Mouse (Mus musculus) kidney, postnatal 0 days (tissue): ENCODE data around the gene Acaa1b. TPM values are rescaled to one million over a fixed set of nuclear protein-coding genes. Genes with fewer than 3 reads are reported as not detected.

Experiments used
- ATAC-seq: fragments of 200-750 bp; cut with Nextera tagmentation; replicated peaks from 2 replicates; pipeline ENCODE4 v1.8.0; 2017; ENCODE audit warnings: low read depth, moderate number of reproducible peaks, moderate TSS enrichment, moderate library complexity; ENCODE audit not compliant: low FRiP score
- DNase-seq: peaks from one replicate; pipeline ENCODE4 v3.0.0-alpha.2; 2016; ENCODE audit warnings: low spot score
- H3K27ac ChIP-seq: fragments of 300-500 bp; sonication (generic); 2 replicates; pipeline ENCODE4 v1.5.1; 2014; ENCODE audit warnings: mild to moderate bottlenecking
- H3K27me3 ChIP-seq: fragments of 300-500 bp; sonication (generic); 2 replicates; pipeline ENCODE4 v1.6.1; 2014; ENCODE audit warnings: low read length, mixed read lengths; ENCODE audit not compliant: insufficient read depth
- H3K36me3 ChIP-seq: fragments of 300-500 bp; sonication (generic); 2 replicates; pipeline ENCODE4 v1.6.1; 2014; ENCODE audit warnings: low read length, mixed read lengths; ENCODE audit not compliant: insufficient read depth
- H3K4me1 ChIP-seq: fragments of 300-500 bp; sonication (generic); replicated peaks from 2 replicates; pipeline ENCODE4 v1.6.1; 2014; ENCODE audit warnings: antibody characterized with exemption, low read length, mixed read lengths; ENCODE audit not compliant: insufficient read depth
- H3K4me2 ChIP-seq: fragments of 300-500 bp; sonication (generic); 2 replicates; pipeline ENCODE4 v1.6.1; 2014; ENCODE audit warnings: mild to moderate bottlenecking, low read length, moderate library complexity, mixed read lengths
- H3K4me3 ChIP-seq: fragments of 300-500 bp; sonication (generic); replicated peaks from 2 replicates; pipeline ENCODE4 v1.5.1; 2014; ENCODE audit warnings: low read depth, low read length
- H3K9ac ChIP-seq: fragments of 300-500 bp; sonication (generic); 2 replicates; pipeline ENCODE4 v1.6.1; 2014; ENCODE audit warnings: low read depth, low read length
- H3K9me3 ChIP-seq: fragments of 300-500 bp; sonication (generic); replicated peaks from 2 replicates; pipeline ENCODE4 v1.6.1; 2016; ENCODE audit warnings: low read length, inconsistent platforms, mixed read lengths
- CTCF ChIP-seq: IDR thresholded peaks from 2 replicates; pipeline ENCODE4 v1.5.1; 2016; ENCODE audit warnings: antibody characterized with exemption, low read depth, mild to moderate bottlenecking, moderate library complexity
- WGBS: fragments of 180-500 bp; shearing (Covaris S2); extraction: QIAGEN DNeasy Blood & Tissue Kit; methylation state at CpG from one replicate; pipeline ENCODE4 v1.1.7; 2014; 5-methylcytosine and 5-hydroxymethylcytosine counted together
- polyA plus RNA-seq: library from polyadenylated mRNA; unstranded; fragments of >200 nt; fragmentation: Nextera tagmentation; extraction: Ambion mirVana; gene quantifications from 2 replicates; pipeline ENCODE4 v1.2.1, GENCODE M21; 2015

The Acaa1b gene
- polyA plus RNA-seq, 1 experiment from 2014 or later: 72.8 TPM

DNA sequence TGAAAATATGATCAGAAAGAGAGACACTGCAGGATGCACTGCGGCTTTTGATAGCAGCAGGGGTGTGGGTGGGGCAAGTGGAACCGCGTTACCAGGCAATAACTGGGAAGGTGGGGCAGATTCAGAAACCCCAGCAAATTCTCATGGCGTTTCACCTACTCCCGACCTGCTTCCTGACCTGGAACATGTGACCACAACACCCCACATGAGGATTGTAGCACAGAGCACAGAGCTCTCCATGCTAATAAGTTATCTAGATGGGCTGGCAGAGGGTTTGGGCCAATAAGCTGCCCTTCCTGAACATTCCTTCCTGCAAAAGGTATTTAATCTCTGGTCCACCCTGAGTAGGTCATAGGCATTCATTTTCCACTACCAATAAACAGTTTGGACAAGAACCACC, 26.2 kb downstream of the Acaa1b start:
- 47% methylated on average over 5 of the region's 5 CpGs for WGBS
- no peak for DNase-seq
- Histone ChIP-seq H3K9ac (no peak overlapping the region), H3K9me3 (no peaks in the 10 kb centered on the region), H3K36me3 (no peaks in the 10 kb centered on the region), H3K4me1 (no peaks in the 10 kb centered on the region), H3K27ac (no peak overlapping the region), H3K4me2 (no peak overlapping the region), H3K4me3 (no peak overlapping the region), H3K27me3 (no peaks in the 10 kb centered on the region)
- ATAC-seq: peak; percentile 19; the same call in 1 of the 2 replicates
- TF ChIP-seq CTCF: no peak

DNA sequence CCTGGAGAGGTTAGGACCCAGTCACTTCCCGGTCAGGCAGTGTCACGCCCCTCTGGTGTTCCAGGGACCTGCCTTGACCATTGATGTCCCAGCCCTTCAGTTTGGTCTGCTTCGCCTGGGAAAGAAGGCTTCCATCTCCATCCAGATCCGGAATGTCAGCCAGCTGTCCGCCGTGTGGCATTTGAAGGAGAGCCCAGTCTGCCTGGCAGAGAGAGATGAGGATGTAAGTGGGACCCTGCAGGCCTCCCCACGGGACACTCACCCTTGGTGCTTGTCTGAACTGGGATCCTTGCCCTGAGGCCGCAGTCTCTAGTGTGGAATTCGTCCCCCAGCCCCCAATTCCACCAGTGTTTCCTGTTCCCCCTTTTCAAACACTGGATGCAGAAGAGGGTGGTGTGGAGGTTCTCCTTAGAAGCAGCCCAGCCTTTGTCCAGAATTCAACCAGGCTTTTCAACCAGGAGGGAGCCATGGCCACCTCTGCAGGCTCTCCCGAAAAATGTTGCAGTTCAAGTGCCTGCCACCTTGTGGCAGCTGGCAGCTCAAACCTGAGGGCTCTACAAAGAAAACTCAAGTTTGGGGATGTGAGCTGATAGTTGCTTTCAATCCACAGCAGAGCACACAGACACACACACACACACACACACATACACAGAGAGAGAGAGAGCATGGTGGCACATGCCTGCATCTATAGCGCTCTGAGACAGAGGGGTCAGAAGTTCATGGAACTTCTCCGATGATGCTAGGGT, 28.3 kb downstream of the Acaa1b start:
- H3K4me3 ChIP-seq: no peak overlapping the region
- H3K27ac ChIP-seq: no peak overlapping the region
- no peak overlapping the region for H3K4me2 ChIP-seq
- 85% methylated on average over 12 of the region's 12 CpGs for WGBS
- no peaks in the 10 kb centered on the region for H3K27me3 ChIP-seq
- no peak for ATAC-seq
- H3K9ac ChIP-seq: no peak overlapping the region
- TF ChIP-seq CTCF: peak; percentile 56
- no peaks in the 10 kb centered on the region for H3K4me1 ChIP-seq
- H3K9me3 ChIP-seq: no peaks in the 10 kb centered on the region
- H3K36me3 ChIP-seq: no peaks in the 10 kb centered on the region
- DNase-seq: no peak

DNA sequence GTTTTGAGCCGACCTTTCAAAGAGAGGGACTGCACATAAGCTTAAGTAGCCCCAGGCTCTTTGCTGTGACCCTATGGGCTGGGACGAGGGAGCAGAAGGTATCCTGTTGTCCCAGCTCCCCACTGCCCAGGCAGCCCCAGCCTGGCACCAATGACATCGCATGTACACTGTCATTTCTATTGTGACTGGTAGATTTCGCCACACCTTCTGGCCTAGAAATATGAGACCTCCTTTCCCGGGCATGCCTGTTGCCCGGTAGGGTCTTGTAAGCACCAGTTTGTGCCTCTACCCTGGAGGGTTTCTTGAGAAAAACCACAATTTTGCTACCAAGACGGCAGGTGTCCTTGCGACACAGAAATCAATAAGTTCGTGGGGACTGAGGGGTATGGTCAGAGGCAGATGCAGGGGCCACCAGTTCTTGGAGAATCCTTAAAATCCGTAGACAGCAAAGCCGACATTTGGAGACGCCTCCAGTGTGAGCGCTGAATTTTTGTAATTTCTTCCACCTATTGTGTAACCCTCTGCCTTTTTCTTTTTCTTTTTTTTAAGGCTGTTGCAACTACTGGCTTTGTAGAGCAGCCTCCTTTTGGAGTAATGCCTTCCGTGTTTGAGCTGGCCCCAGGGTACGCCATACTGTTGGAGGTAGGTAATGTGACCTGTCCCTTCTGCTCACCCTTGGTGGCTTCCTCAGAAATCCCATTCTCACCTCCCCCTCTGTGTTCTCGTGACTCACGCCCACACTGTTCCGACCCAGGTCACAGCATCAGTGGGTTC, 34.1 kb downstream of the Acaa1b start:
- no peak overlapping the region for H3K4me3 ChIP-seq
- no peak for TF ChIP-seq CTCF

DNA sequence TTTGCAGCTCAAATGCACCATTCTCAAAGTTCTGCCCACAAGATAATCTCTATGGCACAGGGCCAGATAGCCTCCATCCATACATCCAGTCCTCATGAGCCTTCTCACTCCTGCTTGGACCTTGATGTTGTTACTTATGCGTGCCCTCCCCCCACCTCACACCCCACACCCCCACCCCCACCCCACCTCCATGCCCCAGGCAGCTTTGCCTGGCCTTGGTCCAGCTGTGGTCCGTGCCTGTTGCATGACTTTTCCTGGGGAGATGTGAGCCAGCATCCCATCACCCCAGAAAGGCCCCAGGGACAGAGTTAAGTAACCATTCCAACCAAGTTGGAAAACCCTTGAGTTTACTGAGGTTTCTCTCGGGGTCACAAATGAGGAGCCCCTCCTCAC, 36.7 kb downstream of the Acaa1b start:
- H3K27ac ChIP-seq: peak overlapping the region; percentile 85
- TF ChIP-seq CTCF: no peak
- no peaks in the 10 kb centered on the region for H3K9me3 ChIP-seq
- 38% methylated on average over 3 of the region's 3 CpGs for WGBS
- no peak overlapping the region for H3K4me3 ChIP-seq
- H3K4me2 ChIP-seq: peak overlapping the region; percentile 21
- peaks cover 8% of the 10 kb centered on the region; the same call in 1 of the 2 replicates for H3K4me1 ChIP-seq
- no peak for DNase-seq
- no peaks in the 10 kb centered on the region for H3K36me3 ChIP-seq
- H3K9ac ChIP-seq: no peak overlapping the region
- ATAC-seq: no peak
- no peaks in the 10 kb centered on the region for H3K27me3 ChIP-seq

More for the DNA sequence above, 34.1 kb downstream of the Acaa1b start:
- H3K27me3 ChIP-seq: no peaks in the 10 kb centered on the region
- no peak overlapping the region for H3K4me2 ChIP-seq
- WGBS: 76% methylated on average over 18 of the region's 18 CpGs
- DNase-seq (no peak), ATAC-seq (no peak)
- H3K9ac ChIP-seq: no peak overlapping the region
- H3K4me1 ChIP-seq: peaks cover 8% of the 10 kb centered on the region; the same call in 1 of the 2 replicates
- H3K27ac ChIP-seq: no peak overlapping the region
- H3K9me3 ChIP-seq: no peaks in the 10 kb centered on the region
- no peaks in the 10 kb centered on the region for H3K36me3 ChIP-seq

DNA sequence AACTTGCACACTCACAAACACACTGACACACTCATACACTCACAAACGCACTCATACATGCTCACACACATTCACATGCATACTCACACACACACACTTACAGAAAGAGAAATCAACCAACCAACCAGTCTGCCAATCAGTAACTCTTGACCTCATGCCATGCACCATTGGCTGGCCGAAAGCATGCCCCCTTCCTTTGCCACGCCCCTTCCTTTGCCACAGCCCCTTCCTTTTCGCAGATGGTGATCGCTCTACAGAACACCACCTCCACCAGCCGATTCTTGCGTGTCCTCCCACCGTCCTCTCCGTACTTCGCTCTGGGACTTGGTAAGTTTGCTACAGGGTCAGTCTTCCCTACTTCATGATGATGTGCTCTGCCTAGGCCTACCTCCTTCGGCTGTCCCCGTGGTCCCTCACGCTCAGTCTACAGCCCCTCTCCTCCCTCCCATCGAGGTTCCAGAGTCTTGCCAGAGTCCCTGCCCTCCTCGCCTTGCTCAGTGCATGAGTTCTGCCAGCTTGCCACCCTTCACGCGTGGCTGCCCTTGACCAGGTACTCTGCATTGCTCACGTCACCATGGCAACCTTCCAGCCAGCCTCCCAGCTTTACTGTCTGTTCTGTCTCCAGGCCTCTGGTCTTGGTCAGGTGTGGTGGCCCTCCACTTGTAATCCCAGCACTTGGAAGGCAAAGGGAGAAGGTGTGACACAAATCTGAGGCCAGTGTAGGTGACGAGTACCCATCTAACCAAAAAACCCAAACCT, 37.3 kb downstream of the Acaa1b start:
- DNase-seq (peak; percentile 76), ATAC-seq (peak; percentile 89)
- Histone ChIP-seq H3K9ac (no peak overlapping the region), H3K4me2 (peak overlapping the region; percentile 21), H3K9me3 (no peaks in the 10 kb centered on the region), H3K36me3 (no peaks in the 10 kb centered on the region), H3K27me3 (no peaks in the 10 kb centered on the region), H3K27ac (peak overlapping the region; percentile 85), H3K4me1 (peaks cover 8% of the 10 kb centered on the region; the same call in 1 of the 2 replicates), H3K4me3 (0 out of 2 replicates have a peak overlapping the region, but pooled peaks have one; percentile 1)
- TF ChIP-seq CTCF: no peak
- 59% methylated on average over 19 of the region's 19 CpGs for WGBS

DNA sequence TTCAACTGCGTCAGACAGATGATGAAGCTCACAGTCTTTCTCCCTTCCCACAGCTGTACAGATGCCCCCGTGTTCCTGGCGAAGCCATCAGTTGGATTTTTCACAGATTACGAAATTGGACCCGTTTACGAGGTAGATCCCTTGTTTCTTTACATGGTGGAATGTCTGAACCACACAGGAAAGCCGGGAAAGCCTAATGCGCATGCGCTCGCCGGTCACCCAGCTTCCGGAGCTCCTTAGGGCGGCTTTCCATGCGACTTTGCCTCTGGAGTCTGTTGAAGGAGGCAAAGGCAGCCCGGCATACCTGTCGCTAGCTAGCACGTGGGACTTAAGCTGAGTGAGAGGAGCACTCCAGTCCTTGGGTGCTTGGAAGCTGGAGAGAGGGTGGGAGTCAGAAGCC, 42.0 kb downstream of the Acaa1b start:
- Histone ChIP-seq H3K4me2 (no peak overlapping the region), H3K9ac (no peak overlapping the region), H3K4me1 (peaks cover 5% of the 10 kb centered on the region; the same call in 1 of the 2 replicates), H3K4me3 (no peak overlapping the region), H3K9me3 (no peaks in the 10 kb centered on the region), H3K27ac (no peak overlapping the region), H3K27me3 (no peaks in the 10 kb centered on the region), H3K36me3 (no peaks in the 10 kb centered on the region)
- ATAC-seq (no peak), DNase-seq (no peak)
- no peak for TF ChIP-seq CTCF
- 89% methylated on average over 17 of the region's 17 CpGs for WGBS
